Mouse (Mus musculus): ENCODE data around the gene Dqx1.

The Dqx1 gene

GRCm38 (mm10) chr6:83057790-83058189 lies at the start of gene Dqx1:
Dqx1 (plus strand) TSS chr6:83057844.
- no peak for DNase-seq (ENCODE audit: low spot score)

- DNase-seq (ENCODE audit: low spot score) = no peak
Observed at GRCm38 (mm10) chr6:83008659-83009058, 49.0 kb upstream of the Dqx1 start.

- no peak for DNase-seq (ENCODE audit: low spot score)
Observed at GRCm38 (mm10) chr6:83010010-83010409, 47.6 kb upstream of the Dqx1 start.

DNA sequence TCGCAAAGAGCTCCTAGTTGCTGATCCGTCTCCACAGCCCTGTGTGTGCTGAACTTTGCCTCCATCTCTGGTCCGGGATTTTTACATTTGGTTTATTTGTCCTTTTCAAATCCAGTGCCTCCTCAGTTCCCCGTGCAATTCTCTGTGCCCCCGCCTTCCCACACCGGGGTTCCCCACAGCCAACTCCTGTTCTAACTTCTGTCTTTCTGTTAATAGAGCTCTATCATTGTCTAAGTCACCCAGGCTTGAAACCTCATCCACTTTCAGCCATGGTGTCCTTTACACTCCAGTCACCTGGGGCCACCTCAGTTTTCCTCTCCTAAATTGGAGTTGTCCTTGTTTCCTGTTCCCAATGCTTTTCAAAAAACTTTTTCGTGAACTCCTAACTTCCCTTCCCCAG lies 46.4 kb upstream of the Dqx1 start:
- no peak for DNase-seq (ENCODE audit: low spot score)

DNA sequence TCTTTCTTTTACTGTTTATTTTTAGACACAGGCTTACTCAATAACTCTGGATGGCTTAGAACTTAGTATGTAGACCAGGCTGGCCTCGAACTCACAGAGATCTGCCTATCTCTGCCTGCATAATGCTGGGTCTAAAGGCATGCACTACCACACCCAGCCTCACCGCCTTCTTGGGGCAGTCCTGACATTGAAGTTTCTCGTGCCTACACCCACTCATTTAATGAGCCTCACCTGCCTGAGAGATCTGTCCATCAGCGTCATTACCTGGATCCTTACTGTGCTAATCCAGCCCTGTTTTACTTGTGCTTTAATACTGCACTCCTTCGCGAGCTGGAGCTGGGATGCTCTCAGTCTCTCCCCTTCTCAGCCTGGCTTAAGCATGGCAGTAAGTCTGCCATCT lies 45.9 kb upstream of the Dqx1 start:
- DNase-seq (ENCODE audit: low spot score) = no peak

DNA sequence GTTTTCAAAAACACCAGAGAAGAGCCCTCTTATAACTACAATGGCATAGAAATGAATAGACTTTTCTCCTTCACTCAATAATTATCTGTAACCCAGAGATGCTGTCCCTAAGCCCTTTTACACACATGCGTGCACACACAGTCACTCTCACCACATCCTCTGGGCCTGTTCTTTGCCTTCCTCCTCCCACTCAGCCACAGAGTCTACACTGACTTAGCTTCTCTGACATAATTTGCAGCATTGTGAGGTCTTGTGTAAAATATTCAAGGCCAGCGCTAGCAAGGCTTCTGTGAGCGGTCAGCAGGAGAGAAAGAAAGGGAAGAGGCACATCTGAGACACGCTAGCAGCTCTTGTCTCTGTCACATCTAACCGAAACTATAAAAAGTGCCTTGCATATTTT lies 44.2 kb upstream of the Dqx1 start:
- no peak for DNase-seq (ENCODE audit: low spot score)

DNA sequence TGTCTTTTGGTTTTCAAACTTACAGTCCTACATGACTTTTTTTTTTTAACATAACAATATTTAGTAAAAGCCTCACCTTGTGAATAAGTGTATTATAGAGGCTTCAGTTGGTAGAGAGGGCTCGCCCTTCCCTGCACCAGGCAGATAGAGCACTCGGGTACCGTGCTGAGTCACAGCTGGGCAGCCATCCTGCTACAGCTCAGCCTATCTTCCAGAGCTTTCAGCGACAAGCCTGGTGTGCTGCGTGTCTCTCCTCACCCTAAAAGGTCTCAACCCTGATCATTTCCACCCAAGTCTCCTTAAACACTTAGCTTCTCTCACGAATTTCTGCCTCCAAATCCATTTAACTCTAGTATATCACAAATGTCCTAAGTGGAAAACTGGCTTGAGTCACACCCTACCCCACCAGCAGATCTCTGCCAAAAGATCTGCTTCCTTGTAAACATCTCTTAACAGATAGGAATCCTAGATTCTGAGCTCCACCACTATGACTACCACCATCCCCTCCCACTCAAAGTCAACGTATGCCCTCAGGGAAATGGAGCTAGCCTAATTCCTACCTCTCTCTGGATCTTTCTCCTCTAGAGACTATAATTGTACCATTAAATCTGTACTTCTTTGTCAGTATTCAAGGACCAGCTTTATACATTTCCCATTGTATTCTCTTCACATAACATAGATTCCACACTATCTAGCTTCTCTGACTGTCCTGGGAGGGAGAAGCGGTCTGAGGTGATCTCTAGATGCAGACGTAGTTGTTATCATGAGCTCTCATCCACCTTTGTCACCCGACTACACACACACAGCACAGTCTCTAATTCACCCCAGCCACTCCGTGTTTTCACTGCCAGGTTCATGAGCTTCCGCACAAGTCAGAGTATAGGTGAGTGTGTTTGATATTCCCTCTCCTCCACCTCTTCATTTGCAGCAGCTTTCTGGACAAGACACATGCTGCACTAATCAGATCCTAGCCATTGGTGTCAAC lies 42.9 kb upstream of the Dqx1 start:
- peak; percentile 88 for DNase-seq (ENCODE audit: low spot score)

DNA sequence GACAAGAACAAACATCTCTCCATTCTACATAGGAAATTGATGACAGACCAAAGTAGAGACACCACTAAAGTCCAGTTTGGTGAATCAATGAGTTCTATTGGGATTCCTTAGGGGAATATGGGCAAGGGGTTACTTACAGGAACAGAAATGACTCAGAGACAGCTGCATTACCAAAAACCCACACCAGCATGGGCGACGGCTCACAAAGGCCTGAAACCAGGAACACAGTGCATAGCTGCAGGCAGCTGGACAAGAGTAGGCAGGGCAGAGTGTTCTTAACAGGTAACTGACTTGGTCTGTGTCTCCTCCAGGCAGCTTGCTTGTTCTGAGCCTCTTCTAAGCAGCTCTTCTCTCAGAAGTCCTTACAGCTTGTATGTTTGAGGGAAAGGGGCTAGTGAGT lies 41.9 kb upstream of the Dqx1 start:
- DNase-seq (ENCODE audit: low spot score) = no peak

GRCm38 (mm10) chr6:83017190-83017589 lies 40.5 kb upstream of the Dqx1 start:
- no peak for DNase-seq (ENCODE audit: low spot score)

DNA sequence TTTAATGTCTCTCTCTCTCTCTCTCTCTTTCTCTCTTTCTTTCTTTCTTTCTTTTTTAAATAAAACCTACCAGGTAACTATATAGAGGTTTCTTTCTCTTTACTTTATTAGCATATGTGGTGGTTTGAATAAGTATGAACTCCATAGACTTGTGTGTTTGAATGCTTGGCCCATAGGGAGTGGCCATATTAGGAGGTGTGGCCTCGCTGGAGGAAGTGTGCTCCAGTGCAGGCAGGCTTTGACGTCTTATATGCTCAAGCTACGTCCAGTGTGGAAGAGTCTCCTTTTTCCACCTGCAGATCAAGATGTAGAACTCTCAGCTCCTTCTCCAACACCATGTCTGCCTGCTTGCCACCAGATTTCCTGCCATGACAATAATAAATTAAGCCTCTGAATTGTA lies 38.6 kb upstream of the Dqx1 start:
- DNase-seq (ENCODE audit: low spot score) = no peak

DNA sequence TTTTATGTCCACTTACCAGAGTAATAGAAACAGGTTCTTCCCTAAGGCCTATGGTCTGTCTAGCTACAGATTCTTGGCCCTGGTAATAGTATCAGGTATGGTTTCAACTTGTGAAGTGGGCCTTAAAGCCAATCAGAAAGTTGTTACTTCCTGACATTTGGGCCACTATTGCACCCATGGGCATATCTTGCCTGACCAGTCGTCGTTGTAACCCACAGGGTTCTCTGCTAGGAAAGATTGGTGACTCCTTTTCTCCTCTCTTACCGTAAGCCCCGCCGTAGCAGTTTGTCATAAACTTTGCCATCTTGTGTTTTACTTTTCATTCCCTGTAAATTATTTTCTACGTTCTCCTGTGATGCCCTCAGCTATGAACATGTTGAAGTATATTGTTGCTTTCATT lies 37.5 kb upstream of the Dqx1 start:
- DNase-seq (ENCODE audit: low spot score) = peak; percentile 66

DNA sequence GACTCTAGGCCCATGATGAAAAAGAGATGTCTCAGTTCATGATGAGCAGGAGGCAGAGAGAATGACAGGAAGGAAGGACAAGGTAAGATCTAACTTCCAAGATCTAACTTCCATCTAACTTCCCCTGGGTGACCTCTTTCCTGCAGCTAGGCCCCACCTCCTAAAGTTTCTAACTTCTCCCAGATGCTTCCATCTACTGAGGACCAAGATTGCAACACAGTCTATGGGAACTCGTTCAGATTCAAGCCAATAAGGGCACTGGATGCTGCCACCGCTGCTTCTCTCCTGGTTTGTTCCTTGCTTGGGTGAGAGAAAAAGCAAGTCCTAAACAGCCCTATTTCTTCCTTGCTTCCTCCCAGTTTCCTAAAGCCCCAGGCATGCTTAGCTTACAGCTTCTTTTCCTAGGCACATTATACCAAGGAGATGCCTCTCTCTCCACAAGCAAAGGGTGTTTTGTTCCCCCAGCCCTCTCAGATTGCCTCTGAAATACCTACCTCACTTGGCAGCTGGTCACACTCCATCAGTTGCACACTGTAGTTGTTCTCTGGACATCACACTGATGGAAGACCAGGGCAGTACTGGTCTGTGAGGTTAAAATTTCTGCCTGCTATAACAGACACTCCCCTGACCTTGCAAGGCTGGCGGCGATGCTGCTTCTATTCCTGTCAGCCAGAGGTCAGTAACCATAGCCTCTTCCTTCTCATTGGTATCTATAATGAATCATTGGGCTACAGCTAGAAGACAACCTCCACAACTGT lies 36.6 kb upstream of the Dqx1 start:
- DNase-seq (ENCODE audit: low spot score) = no peak

DNA sequence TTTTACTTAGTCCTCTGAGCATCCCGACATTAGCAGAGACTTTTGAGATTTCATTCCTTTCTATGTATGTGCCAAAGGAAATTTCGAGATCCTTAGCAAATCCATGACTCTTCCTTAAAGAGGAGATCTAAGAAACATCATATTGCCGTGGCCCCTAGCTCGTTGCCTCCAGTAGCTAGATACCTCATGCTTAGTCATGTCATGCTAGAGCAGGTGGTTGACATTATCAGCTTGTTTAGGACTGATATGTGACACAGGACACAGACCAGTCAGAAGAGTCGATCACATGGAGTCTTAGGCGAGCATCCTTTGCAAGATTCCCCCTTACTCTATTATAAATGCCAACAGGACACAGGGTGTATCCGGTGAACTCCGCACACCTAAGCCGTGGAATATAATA lies 34.6 kb upstream of the Dqx1 start:
- DNase-seq (ENCODE audit: low spot score) = no peak

DNA sequence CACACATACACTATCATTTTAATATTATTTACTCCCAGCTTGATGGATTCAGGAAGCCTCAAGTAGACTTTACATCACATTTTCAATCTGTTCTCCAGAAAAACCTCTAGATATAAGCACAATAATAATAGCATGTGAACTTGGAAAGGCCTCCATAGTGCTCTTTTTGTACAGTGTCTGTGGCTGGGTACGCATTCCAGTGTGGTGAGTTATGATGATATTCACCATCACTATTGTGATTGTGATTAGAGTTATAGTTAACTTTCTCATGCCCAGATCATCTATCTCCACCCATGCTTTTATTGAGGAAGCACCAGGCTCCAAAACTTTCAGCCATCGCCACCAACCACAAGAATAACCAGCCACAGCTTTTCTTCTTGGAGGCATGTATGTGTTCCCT lies 33.9 kb upstream of the Dqx1 start:
- DNase-seq (ENCODE audit: low spot score) = no peak

DNA sequence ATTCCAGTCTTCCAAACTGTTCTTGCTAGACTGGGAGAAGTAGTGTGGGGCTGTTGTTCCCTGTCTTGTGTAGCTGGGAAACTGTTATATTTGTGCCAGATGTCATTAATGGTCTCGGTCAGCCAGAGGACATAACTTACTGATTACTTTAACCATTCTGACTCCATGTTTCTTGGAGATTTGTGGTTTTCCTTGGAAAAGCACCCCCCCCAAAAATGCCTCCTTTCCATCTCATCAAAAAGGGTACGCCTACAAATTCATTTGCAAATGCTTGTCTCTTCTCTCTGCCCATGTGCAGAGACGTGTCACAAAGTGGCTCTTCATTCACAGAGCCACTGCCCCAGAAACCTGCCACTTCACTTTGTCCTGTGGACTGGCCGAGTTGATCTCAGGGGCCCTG lies 33.2 kb upstream of the Dqx1 start:
- DNase-seq (ENCODE audit: low spot score) = no peak

DNA sequence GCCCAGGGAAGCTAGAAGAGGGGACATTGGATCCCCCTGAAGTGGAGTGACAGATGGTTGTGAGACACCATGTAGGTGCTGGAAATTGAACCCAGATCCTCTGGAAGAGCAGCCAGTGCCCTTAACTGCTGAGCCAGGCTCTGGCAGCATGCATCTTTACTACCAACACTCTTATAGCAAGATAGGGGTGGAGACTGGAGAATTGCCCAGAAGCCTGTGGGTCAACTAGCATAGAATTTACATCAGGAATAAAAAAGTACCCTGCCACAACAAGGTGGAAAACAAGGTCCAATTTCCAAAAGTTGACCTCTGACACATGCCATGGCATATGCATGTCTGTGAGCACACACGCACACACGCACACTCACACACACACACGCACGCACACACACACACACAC lies 32.4 kb upstream of the Dqx1 start:
- no peak for DNase-seq (ENCODE audit: low spot score)

DNA sequence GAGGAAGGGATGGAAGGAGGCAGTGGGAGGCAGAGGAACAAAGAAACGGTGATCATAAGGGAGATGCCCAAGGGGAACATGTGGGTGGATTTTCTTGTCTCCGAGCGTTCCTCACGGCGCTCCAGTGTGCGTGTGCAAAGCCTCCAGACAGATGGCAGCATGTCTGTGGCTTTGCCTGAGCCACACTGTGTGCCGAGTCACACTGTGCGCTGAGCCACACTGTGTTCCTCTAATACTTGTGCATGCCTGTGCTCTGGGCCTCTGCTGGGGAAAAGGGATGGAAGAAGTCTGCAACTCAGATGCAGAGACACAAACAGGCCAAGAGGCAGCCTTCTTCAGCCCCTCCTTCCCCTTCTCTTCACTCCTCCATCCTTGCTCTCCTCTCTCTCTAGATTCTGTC lies 30.4 kb upstream of the Dqx1 start:
- DNase-seq (ENCODE audit: low spot score) = no peak

- no peak for DNase-seq (ENCODE audit: low spot score)
Observed at GRCm38 (mm10) chr6:83027706-83028105, 29.9 kb upstream of the Dqx1 start.

DNA sequence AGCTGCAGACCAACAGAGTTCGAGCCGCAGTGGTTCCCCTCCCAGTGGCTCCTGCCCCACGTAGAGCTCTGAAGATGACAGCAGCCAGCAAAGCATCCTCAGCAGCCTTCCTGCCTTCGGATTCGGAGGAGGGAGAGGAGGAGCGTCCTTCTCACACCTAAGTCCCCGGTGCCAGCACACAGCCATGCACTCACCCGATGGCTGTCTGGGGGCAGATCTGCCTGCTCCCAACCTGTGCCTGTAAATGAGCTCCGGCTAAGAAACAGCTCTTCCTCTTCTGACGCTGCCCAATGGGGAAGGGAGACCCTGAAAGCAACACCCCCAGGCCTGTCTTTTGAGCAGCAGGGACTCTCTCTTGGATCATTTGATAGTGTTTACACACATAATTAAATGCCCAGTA lies 27.9 kb upstream of the Dqx1 start:
- no peak for DNase-seq (ENCODE audit: low spot score)

- DNase-seq (ENCODE audit: low spot score) = no peak
Observed at GRCm38 (mm10) chr6:83031111-83031510, 26.5 kb upstream of the Dqx1 start.

DNA sequence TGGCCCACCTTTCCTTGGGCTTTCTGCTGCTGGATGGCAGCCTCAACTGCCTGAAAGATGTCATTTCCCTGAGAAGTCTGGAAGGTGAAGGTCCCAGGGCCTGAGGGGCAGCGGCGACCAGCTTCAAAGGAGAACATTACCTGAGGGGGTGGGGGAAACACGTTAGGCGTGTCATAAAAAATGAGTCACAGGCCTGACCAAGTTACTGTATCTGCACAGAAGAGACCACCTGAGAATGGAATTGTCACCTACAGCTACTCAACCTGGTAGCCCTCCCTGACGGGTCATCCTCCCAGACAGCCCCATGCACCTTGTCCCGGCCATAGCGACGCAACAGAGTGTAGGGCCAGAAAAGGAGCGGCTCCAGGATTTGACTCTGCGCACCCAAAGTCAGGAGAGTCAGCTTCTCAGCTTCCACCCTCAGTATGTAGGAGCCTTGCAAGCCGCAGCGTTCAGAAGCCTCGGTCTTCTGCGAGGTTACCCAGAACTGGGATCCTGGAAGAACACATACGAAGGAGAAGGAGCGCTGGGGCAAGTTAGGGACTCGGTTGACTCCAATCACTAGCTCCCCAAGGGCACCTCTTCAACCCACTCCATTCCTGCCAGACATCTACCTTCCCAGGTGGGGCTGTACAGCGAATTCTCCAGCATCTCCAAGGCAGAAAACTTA lies 25.6 kb upstream of the Dqx1 start:
- DNase-seq (ENCODE audit: low spot score) = no peak

DNA sequence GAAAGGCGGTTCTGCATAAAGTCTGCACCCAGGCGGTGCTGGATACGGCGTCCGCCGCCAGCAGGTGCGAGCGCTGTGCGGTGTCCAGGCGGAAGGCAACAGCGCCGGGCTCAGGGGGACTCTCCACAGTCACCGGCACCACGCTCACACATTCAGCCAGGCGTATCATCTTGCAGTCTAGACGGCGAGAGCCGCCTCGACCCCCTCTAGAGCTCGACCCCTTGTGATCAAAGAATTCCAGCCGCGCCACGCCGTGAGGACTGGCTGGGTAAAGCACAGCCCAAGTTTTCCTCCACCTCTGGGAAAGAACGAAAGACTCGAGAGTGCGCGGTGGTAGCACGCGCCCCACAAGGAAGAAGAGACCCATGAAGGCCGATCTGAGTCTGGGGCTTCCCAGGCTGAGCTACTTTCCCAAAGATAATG lies 24.9 kb upstream of the Dqx1 start:
- DNase-seq (ENCODE audit: low spot score) = no peak

Data from c-Kit-positive CD71-positive TER-119-positive erythroid progenitor cells, embryonic 14.5 days (primary cell).